Mouse (Mus musculus): ENCODE results near the gene Sox2.

- TF ChIP-seq POLR2A (IDR thresholded peaks at IDR 0.05; ENCODE audit: low read depth, low read length), result no peak
- TF ChIP-seq CTCF (IDR thresholded peaks at IDR 0.05; ENCODE audit: extremely low read depth, insufficient read depth, insufficient read length, insufficient replicate concordance), result no peak
These were observed 20.9 kb downstream of the Sox2 start for GRCm38 (mm10) chr3:34671024-34671660.
